25 mouse cellular contexts compared by ENCODE assay signal in genomic region chr17:78075892-78076291, GRCm38 (mm10).
"Had no signal": no experiment of that assay in that cellular context is flagged by ENCODE, and none has a peak within 500 bp of the region (broad histone marks: within the 10 kb centered on the region; RNA-seq: fewer than 3 reads in every experiment).

No protein-coding gene starts in this region.

- H3K4me3 ChIP-seq: heart, adult 2 months; heart, embryonic 13.5 days; heart, embryonic 15.5 days; hindbrain, embryonic 10.5 days; hindbrain, embryonic 12.5 days; intestine, embryonic 15.5 days; layer of hippocampus, adult 2 months; limb, embryonic 13.5 days; limb, embryonic 15.5 days; liver, embryonic 12.5 days had no signal

- H3K27me3 ChIP-seq: heart, embryonic 13.5 days; heart, embryonic 15.5 days; hindbrain, embryonic 12.5 days; intestine, embryonic 15.5 days; limb, embryonic 13.5 days; limb, embryonic 15.5 days; liver, embryonic 12.5 days had no signal

- H3K36me3 ChIP-seq: heart, embryonic 13.5 days; heart, embryonic 15.5 days; hindbrain, embryonic 10.5 days; hindbrain, embryonic 12.5 days; intestine, embryonic 15.5 days; limb, embryonic 13.5 days; limb, embryonic 15.5 days; liver, embryonic 12.5 days had no signal

- H3K4me2 ChIP-seq: heart, embryonic 11.5 days; heart, embryonic 13.5 days; heart, embryonic 15.5 days; hindbrain, embryonic 12.5 days; hindbrain, embryonic 14.5 days; intestine, embryonic 15.5 days; limb, embryonic 13.5 days; limb, embryonic 15.5 days; liver, embryonic 12.5 days had no signal

- H3K9ac ChIP-seq: heart, embryonic 13.5 days; heart, embryonic 15.5 days; hindbrain, embryonic 12.5 days; hindbrain, embryonic 14.5 days; intestine, embryonic 15.5 days; limb, embryonic 13.5 days; limb, embryonic 15.5 days; liver, embryonic 12.5 days; liver, embryonic 14.5 days had no signal

- H3K4me1 ChIP-seq: heart, embryonic 13.5 days; heart, embryonic 15.5 days; hindbrain, embryonic 10.5 days; hindbrain, embryonic 12.5 days; intestine, embryonic 15.5 days; limb, embryonic 13.5 days; limb, embryonic 15.5 days; liver, embryonic 12.5 days had no signal

- H3K9me3 ChIP-seq: heart, embryonic 13.5 days; heart, embryonic 15.5 days; hindbrain, embryonic 10.5 days; hindbrain, embryonic 12.5 days; intestine, embryonic 15.5 days; limb, embryonic 13.5 days; limb, embryonic 15.5 days; liver, embryonic 12.5 days had no signal

- DNase-seq: gastrocnemius, postnatal 14 days; gastrocnemius, postnatal 36 days; heart, adult 11 months; heart, adult 2 months; heart, postnatal 14 days; heart, postnatal 36 days; kidney, adult 8-10 months; kidney, postnatal 10 days; kidney, postnatal 25 days; left cerebral cortex, postnatal 4 days had no signal

- ATAC-seq: hindbrain, embryonic 16.5 days; inflammation-experienced regulatory T-cells, adult 6 months; intestine, embryonic 15.5 days; intestine, postnatal 0 days; liver, embryonic 12.5 days had no signal

- H3K27ac ChIP-seq: heart, adult 2 months; heart, embryonic 13.5 days; heart, embryonic 15.5 days; hindbrain, embryonic 10.5 days; hindbrain, embryonic 12.5 days; hindbrain, embryonic 14.5 days; intestine, embryonic 15.5 days; layer of hippocampus, adult 2 months; limb, embryonic 13.5 days; limb, embryonic 15.5 days; liver, embryonic 12.5 days; liver, embryonic 14.5 days had no signal
